Mouse (Mus musculus) kidney, postnatal 14 days (tissue): ENCODE data around the gene Zfp987.
"Not testable (repeated sequence)": the region's sequence is repeated elsewhere in the genome, so short reads cannot be mapped to it uniquely, and the experiment has no call there.

Experiments used
- DNase-seq: peaks from one replicate; pipeline ENCODE4 v3.0.0; 2022; ENCODE audit warnings: mixed read lengths

Gene Zfp987

GRCm38 (mm10) chr4:146096998-146097397 lies at the start of gene Zfp987:
Gene Zfp987 (plus strand): TSS chr4:146097298.
- DNase-seq = not testable (repeated sequence)

DNA sequence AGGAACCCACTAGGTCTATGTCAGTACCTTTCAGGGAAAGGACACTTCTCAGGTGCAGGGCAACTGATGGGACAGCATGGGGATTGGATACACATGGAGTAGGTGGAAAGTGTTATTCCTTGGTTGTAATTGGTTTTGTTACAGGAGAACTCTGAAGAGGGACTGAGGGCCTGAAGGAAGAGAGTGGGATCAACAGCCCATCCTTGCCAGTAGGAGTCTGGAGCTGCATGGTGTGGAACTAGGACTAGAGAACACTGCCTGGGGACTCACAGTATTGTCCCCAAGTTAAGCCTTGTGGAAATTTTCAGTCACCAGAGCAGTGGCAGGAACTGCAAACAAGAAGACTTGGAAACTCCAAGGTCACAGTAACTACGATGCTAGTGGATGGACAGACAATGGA lies 44.6 kb upstream of the Zfp987 start:
- DNase-seq = not testable (repeated sequence)

DNA sequence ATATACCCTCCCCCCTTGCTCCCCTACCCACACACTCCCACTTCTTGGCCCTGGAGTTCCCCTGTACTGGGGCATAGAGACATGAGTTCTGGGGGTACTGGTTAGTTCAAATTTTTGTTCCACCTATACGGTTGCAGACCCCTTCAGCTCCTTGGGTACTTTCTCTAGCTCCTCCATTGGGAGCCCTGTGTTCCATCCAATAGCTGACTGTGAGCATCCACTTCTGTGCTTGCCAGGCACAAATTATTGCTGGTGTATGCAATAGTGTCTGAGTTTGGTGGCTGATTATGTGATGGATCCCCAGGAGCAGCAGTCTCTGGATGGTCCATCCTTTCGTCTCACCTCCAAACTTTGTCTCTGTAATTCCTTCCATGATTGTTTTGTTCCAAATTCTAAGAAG lies 43.7 kb upstream of the Zfp987 start:
- not testable (repeated sequence) for DNase-seq

DNA sequence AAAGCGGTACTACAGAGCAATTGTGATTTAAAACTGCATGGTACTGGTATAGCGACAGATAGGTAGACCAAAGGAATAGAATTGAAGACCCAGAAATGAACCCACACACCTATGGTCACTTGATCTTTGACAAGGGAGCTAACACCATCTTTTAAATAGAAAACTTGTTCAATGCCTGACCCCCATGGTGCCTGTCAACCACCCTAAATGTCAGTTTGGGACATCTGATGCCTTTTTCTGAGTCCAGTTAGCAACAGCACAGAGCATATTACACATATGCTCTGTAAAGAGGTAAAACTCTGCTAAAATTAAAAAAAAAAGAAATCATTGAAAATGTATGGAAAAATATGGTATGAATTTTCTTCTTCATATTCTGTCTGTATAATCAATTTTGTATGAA lies 41.8 kb upstream of the Zfp987 start:
- no peak for DNase-seq

- not testable (repeated sequence) for DNase-seq
Measured at GRCm38 (mm10) chr4:146058646-146059045, 38.5 kb upstream of the Zfp987 start.

DNA sequence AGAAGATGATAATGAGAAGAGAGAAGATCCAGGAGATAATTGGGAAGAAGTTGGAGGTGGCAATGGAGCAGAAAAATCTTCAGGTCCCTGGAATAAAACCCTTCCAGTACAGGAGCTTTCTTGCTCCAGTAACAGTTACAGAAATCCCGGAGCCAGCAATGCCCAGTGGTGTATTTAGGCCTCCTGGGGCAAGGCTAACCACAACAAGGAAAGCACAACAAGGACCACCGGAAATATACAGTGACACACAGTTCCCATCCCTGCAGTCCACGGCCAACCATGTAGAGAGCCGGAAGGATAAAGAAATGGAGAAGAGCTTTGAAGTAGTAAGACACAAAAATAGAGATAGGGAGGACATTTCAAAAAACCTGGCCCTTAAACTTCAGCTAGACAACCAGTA lies 38.0 kb upstream of the Zfp987 start:
- DNase-seq = not testable (repeated sequence)

DNA sequence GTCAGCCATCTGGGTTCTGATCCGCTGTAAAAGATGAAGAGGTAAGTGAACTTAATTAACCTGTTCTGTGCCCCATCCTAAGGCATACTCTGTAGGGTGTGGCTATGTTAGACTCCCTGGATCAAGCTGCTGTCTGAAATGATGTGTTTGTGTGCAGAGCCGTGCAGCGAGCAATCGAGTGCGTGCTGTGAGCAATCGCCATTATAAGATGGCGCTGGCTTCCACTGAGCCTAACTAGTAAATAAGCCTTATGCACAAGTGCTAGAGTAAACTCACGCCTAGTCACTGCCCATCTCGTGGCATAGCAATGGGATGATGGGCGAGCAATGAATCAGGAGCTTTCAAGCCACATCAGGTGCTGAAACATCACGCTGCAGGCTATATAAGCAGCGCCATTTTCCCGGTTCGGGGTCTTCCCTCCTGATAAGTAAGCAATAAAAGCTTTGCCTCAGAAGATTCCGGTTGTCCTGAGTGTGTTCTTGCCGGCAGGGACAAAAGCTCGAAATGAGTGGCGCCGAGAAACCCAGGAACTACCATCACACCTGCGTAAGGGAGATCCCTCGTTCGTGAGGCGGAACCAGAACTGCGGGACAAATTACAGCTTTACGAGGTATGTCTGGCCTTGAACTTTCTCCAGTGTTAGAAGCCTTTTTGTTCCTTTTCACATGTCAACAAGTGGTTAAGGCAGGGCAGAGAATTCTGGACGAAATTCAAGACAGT lies 37.0 kb upstream of the Zfp987 start:
- DNase-seq = not testable (repeated sequence)

DNA sequence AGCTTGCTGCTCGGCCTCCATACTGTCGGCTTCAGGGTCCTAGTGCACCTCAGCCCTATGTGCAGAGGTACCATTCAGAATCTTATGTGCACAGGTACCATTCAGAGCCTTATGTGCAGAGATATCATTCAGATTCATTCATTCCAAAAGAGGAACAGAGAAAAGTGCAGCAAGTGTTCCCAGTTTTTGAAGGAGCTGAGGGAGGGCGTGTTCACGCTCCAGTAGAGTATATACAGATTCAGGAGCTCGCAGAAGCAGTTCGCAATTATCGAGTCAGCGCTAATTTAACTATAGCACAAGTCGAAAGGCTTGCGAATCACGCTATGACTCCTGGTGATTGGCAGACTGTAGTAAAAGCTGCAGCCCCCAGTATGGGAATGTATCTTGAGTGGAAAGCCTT lies 36.0 kb upstream of the Zfp987 start:
- DNase-seq = not testable (repeated sequence)

GRCm38 (mm10) chr4:146062021-146062420 lies 35.1 kb upstream of the Zfp987 start:
- not testable (repeated sequence) for DNase-seq

- not testable (repeated sequence) for DNase-seq
Measured at GRCm38 (mm10) chr4:146063001-146063400, 34.1 kb upstream of the Zfp987 start.

DNA sequence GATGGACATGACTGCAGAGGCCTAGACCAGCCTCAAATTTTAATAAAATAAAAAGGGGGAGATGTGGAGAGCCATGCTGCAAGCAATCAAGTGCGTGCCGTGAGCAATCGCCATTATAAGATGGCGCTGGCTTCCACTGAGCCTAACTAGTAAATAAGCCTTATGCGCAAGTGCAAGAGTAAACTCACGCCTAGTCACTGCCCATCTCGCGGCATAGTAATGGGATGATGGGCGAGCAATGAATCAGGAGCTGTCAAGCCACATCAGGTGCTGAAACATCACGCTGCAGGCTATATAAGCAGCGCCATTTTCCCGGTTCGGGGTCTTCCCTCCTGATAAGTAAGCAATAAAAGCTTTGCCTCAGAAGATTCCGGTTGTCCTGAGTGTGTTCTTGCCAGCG lies 33.5 kb upstream of the Zfp987 start:
- DNase-seq = not testable (repeated sequence)

DNA sequence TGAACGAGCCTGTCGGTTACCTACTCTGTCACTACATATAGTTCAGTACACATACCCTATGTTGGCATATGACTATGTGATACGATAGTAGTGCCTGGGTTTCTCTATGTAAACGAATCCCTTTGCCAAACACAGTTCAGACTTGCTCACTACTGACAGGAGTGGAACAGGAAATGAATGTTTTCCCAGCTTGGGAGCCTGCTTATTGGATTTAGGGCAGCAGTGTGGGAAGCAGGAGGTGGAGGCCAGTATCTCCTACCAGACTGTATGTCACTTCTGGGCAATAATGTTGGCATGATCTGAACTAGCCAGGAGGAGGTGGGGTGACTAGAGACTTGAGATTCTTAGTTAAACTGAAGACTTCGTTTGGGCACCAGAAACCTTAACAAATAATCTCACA lies 32.3 kb upstream of the Zfp987 start:
- not testable (repeated sequence) for DNase-seq

DNA sequence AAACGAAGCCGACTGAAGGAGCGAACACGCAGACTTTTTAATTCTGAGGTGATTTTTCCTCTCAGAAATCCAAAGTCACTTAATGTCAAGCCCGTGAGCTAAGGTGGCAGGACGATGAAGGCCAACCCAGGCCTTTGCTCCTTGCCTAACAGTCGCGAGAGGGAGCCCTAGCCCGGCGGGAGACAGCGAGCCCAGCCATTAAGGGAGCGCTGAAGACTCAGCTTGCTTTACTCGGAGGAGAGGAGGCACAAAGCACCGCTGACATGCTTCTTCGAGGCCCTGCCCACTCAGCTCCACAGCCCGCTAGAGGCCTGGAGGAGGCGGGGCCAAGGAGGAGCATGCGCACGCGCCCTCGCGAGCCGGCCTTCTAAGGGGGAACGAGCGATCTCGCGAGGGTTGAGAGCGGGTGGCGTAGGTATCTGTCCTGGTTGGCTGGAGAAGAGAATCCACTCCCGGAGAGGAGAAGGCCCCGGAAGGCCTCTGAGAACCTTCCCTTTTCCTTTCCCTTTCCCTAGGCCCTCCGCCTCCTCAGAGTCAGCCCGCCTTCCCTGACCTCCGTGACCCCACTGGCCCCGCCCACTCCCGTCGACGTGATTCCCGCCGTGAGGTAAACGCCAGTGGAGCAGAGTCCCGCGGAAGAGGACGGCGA lies 30.0 kb upstream of the Zfp987 start:
- DNase-seq = not testable (repeated sequence)

- not testable (repeated sequence) for DNase-seq
Measured at GRCm38 (mm10) chr4:146067594-146067993, 29.5 kb upstream of the Zfp987 start.

DNA sequence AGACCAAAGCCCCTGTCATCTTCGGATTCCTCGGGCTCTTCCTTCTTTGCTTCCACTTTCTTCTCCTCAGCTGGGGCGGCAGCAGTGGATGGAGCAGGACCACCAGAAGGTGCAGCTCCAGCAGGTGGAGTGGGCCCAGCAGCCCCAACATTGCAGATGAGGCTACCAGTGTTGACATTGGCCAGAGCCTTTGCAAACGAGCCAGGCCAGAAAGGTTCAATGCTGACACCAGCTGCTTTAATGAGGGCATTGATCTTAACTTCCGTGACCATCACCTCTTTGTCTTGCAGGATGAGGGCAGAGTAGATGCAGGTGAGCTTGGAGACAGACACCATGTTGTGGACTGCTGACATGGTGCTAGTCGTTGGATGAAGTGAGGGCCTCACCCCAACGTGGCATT lies 23.8 kb upstream of the Zfp987 start:
- DNase-seq = not testable (repeated sequence)

GRCm38 (mm10) chr4:146101448-146101847 lies 4.3 kb downstream of the Zfp987 start:
- DNase-seq = not testable (repeated sequence)

DNA sequence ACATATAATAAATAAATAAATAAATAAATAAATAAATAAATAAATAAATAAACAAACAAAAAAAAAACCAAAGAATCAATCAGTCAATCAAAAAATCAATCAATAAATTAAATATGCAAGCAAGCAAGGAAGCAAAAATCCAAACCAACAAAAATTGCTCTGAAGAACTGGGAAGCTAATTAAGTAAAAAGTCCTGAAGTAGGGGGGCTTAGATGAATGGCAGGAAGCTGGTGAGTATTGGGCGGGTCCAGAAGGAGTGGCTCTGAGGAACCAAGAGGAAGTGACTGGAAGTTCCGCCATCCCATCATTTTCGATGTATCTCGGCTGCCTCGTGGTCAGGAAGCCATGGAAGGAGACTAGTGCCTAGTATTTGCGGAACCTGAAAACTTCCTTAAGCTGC lies 59.4 kb downstream of the Zfp987 start, which contains the start of gene Zfp600:
Gene Zfp600, plus strand, starts transcription at position 301 of the 400 bp plus-strand sequence.
- DNase-seq = not testable (repeated sequence)

DNA sequence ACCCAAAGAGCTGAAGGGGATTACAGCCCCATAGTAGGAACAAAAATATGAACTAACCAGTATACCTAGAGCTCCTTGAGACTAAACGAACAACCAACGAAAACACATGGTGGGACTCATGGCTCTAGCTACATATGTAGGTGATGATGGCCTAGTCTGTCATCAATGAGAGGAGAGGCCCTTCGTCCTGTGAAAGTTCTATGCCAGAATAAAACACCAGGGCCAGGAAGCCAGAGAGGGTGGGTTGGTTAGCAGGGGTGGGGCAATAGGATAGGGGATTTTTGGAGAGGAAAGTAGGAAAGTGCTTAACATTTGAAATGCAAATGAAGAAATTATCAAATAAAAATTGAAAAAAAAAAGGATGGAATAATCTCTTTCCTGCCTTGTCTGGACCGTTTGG lies 65.8 kb downstream of the Zfp987 start:
- not testable (repeated sequence) for DNase-seq

DNA sequence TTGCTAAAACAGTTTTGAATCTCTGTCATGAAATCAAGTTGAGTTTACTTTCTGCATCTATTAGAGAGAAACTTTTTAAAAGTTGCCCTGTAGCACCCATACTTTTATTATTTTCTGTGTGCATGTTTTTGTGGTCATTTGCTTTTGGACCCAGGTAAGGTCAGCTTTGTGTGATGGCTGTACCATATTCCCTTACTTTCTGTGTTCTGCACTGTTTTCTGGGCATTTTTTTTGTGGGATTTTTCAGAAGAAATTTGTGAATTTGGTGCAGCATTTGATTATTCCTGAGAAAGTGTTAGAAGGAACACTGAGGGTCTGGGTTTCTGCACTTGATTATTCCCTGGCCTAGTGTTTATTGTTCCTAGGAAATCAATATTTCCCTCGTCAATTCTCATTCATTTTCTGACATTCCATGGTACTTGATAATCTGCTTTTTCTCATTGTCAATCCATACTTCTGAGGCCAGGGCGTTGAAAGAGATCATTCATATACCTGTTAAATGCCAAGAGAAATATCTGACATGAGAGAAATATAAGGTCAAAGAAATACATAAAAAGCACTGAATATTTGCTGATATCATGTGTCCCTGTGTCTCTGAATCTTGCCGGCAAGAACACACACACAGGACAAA lies 70.2 kb downstream of the Zfp987 start:
- DNase-seq = not testable (repeated sequence)

GRCm38 (mm10) chr4:146167879-146168532 lies 70.9 kb downstream of the Zfp987 start:
- not testable (repeated sequence) for DNase-seq

- not testable (repeated sequence) for DNase-seq
Measured at GRCm38 (mm10) chr4:146168730-146169215, 71.7 kb downstream of the Zfp987 start.

DNA sequence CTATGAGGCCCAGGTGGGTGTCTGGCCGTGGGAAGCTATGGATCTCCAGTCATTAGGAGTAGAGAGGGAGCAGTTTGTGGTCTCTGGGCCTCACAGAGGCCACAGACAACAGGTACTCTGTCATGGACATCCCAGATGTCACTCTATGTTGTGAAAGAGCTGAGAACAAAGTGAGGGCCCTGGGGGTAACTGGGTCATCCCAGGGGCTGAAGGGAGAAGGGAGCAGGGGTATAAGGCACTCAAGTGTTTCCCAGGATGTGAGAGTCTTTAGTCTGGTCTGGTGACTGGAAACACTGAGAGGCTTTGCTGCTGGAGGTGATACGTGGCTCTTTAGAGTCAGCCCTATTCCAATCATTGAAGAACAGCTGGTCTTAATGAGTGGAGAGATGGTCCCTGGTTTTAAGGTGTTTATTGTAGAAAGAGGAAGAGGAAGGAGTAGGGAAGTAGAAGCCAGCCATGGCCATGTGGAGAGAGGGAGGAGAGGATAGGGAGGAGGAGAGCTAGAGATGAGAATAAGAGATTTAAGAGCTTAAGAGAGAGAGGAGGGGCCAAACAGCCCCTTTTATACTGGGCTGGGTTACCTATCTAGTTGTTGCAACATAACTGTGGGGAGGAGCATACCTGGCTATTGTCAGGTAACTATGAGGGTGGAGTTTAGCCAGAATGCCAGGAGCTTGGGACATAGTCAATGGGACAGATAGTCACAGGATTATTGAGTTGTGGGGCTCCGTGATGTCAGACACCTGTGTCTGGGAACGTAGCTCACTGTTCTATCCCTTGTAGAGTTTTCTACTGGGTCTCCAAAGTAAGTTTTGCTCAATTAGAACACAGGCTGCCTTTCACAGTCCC lies 76.5 kb downstream of the Zfp987 start:
- DNase-seq = peak; percentile 23
